Mouse (Mus musculus): ENCODE measurements around the gene Oma1. TPM values are rescaled to one million over a fixed set of nuclear protein-coding genes. Genes with fewer than 3 reads are reported as not detected.

Gene Oma1
- polyA plus RNA-seq, 1 experiment from 2014 or later: 12.1 TPM

- no peak overlapping the region for H3K4me3 ChIP-seq (ENCODE audit: low read depth, low read length)
- no peaks in the 10 kb centered on the region for H3K4me1 ChIP-seq (ENCODE audit: control insufficient read depth, insufficient read depth, low read length)
- no peaks in the 10 kb centered on the region for H3K36me3 ChIP-seq (ENCODE audit: control insufficient read depth, insufficient read depth, low read length)
- no peak overlapping the region for H3K27ac ChIP-seq (ENCODE audit: low read depth, low read length)
- H3K4me2 ChIP-seq (ENCODE audit: low read length): no peak overlapping the region
- no peaks in the 10 kb centered on the region for H3K27me3 ChIP-seq (replicated peaks; ENCODE audit: control insufficient read depth, insufficient read depth, low read length)
- H3K9ac ChIP-seq (ENCODE audit: low read length): no peak overlapping the region
- peak; percentile 52; the same call in 1 of the 2 replicates for ATAC-seq
- no peaks in the 10 kb centered on the region for H3K9me3 ChIP-seq (replicated peaks; ENCODE audit: control insufficient read depth, low read length)
- WGBS: 25% methylated on average over 2 of the region's 2 CpGs
- peak; percentile 85 for DNase-seq (ENCODE audit: low spot score)
Observed at GRCm38 (mm10) chr4:103346058-103346457, 32.4 kb downstream of the Oma1 start.

GRCm38 (mm10) chr4:103346849-103347248, 33.2 kb downstream of the Oma1 start:
- H3K4me2 ChIP-seq (ENCODE audit: low read length): no peak overlapping the region
- no peak overlapping the region for H3K9ac ChIP-seq (ENCODE audit: low read length)
- H3K4me1 ChIP-seq (ENCODE audit: control insufficient read depth, insufficient read depth, low read length): no peaks in the 10 kb centered on the region
- no peak overlapping the region for H3K4me3 ChIP-seq (ENCODE audit: low read depth, low read length)
- no peaks in the 10 kb centered on the region for H3K27me3 ChIP-seq (replicated peaks; ENCODE audit: control insufficient read depth, insufficient read depth, low read length)
- H3K9me3 ChIP-seq (replicated peaks; ENCODE audit: control insufficient read depth, low read length): no peaks in the 10 kb centered on the region
- ATAC-seq: no peak
- WGBS: 31% methylated on average over 5 of the region's 5 CpGs
- DNase-seq (ENCODE audit: low spot score): no peak
- H3K27ac ChIP-seq (ENCODE audit: low read depth, low read length): no peak overlapping the region
- H3K36me3 ChIP-seq (ENCODE audit: control insufficient read depth, insufficient read depth, low read length): no peaks in the 10 kb centered on the region

GRCm38 (mm10) chr4:103349219-103349618, 35.6 kb downstream of the Oma1 start:
- 89% methylated on average over 4 of the region's 4 CpGs for WGBS
- H3K36me3 ChIP-seq (ENCODE audit: control insufficient read depth, insufficient read depth, low read length): no peaks in the 10 kb centered on the region
- ATAC-seq: no peak
- no peak for DNase-seq (ENCODE audit: low spot score)
- H3K4me1 ChIP-seq (ENCODE audit: control insufficient read depth, insufficient read depth, low read length): no peaks in the 10 kb centered on the region
- H3K4me2 ChIP-seq (ENCODE audit: low read length): no peak overlapping the region
- no peak overlapping the region for H3K9ac ChIP-seq (ENCODE audit: low read length)
- no peak overlapping the region for H3K27ac ChIP-seq (ENCODE audit: low read depth, low read length)
- H3K4me3 ChIP-seq (ENCODE audit: low read depth, low read length): no peak overlapping the region
- H3K9me3 ChIP-seq (replicated peaks; ENCODE audit: control insufficient read depth, low read length): no peaks in the 10 kb centered on the region
- no peaks in the 10 kb centered on the region for H3K27me3 ChIP-seq (replicated peaks; ENCODE audit: control insufficient read depth, insufficient read depth, low read length)

GRCm38 (mm10) chr4:103352926-103353325, 39.3 kb downstream of the Oma1 start:
- Histone ChIP-seq H3K4me2 (ENCODE audit: low read length) (no peak overlapping the region), H3K27me3 (replicated peaks; ENCODE audit: control insufficient read depth, insufficient read depth, low read length) (no peaks in the 10 kb centered on the region), H3K4me1 (ENCODE audit: control insufficient read depth, insufficient read depth, low read length) (no peaks in the 10 kb centered on the region), H3K9ac (ENCODE audit: low read length) (no peak overlapping the region), H3K4me3 (ENCODE audit: low read depth, low read length) (no peak overlapping the region), H3K27ac (ENCODE audit: low read depth, low read length) (no peak overlapping the region), H3K9me3 (replicated peaks; ENCODE audit: control insufficient read depth, low read length) (no peaks in the 10 kb centered on the region), H3K36me3 (ENCODE audit: control insufficient read depth, insufficient read depth, low read length) (no peaks in the 10 kb centered on the region)
- 46% methylated on average over 5 of the region's 5 CpGs for WGBS
- DNase-seq (ENCODE audit: low spot score) (peak; percentile 16), ATAC-seq (no peak)

GRCm38 (mm10) chr4:103357457-103357856, 43.8 kb downstream of the Oma1 start:
- no peak overlapping the region for H3K9ac ChIP-seq (ENCODE audit: low read length)
- no peak overlapping the region for H3K27ac ChIP-seq (ENCODE audit: low read depth, low read length)
- peak; percentile 31 for DNase-seq (ENCODE audit: low spot score)
- no peaks in the 10 kb centered on the region for H3K27me3 ChIP-seq (replicated peaks; ENCODE audit: control insufficient read depth, insufficient read depth, low read length)
- no peak for ATAC-seq
- no peak overlapping the region for H3K4me2 ChIP-seq (ENCODE audit: low read length)
- H3K4me3 ChIP-seq (ENCODE audit: low read depth, low read length): no peak overlapping the region
- WGBS: 90% methylated on average over 3 of the region's 3 CpGs
- no peaks in the 10 kb centered on the region for H3K4me1 ChIP-seq (ENCODE audit: control insufficient read depth, insufficient read depth, low read length)
- no peaks in the 10 kb centered on the region for H3K9me3 ChIP-seq (replicated peaks; ENCODE audit: control insufficient read depth, low read length)
- no peaks in the 10 kb centered on the region for H3K36me3 ChIP-seq (ENCODE audit: control insufficient read depth, insufficient read depth, low read length)

GRCm38 (mm10) chr4:103358941-103359448, 45.4 kb downstream of the Oma1 start:
- H3K9ac ChIP-seq (ENCODE audit: low read length): no peak overlapping the region
- H3K4me2 ChIP-seq (ENCODE audit: low read length): no peak overlapping the region
- no peaks in the 10 kb centered on the region for H3K36me3 ChIP-seq (ENCODE audit: control insufficient read depth, insufficient read depth, low read length)
- no peaks in the 10 kb centered on the region for H3K4me1 ChIP-seq (ENCODE audit: control insufficient read depth, insufficient read depth, low read length)
- ATAC-seq (no peak), DNase-seq (ENCODE audit: low spot score) (no peak)
- no peak overlapping the region for H3K4me3 ChIP-seq (ENCODE audit: low read depth, low read length)
- H3K27me3 ChIP-seq (replicated peaks; ENCODE audit: control insufficient read depth, insufficient read depth, low read length): no peaks in the 10 kb centered on the region
- H3K9me3 ChIP-seq (replicated peaks; ENCODE audit: control insufficient read depth, low read length): no peaks in the 10 kb centered on the region
- H3K27ac ChIP-seq (ENCODE audit: low read depth, low read length): no peak overlapping the region
- WGBS: 89% methylated on average over 9 of the region's 9 CpGs

GRCm38 (mm10) chr4:103382171-103382570, 68.6 kb downstream of the Oma1 start:
- Histone ChIP-seq H3K36me3 (ENCODE audit: control insufficient read depth, insufficient read depth, low read length) (no peaks in the 10 kb centered on the region), H3K4me3 (ENCODE audit: low read depth, low read length) (no peak overlapping the region), H3K9ac (ENCODE audit: low read length) (no peak overlapping the region), H3K9me3 (replicated peaks; ENCODE audit: control insufficient read depth, low read length) (no peaks in the 10 kb centered on the region), H3K27ac (ENCODE audit: low read depth, low read length) (no peak overlapping the region), H3K4me1 (ENCODE audit: control insufficient read depth, insufficient read depth, low read length) (no peaks in the 10 kb centered on the region), H3K4me2 (ENCODE audit: low read length) (no peak overlapping the region), H3K27me3 (replicated peaks; ENCODE audit: control insufficient read depth, insufficient read depth, low read length) (no peaks in the 10 kb centered on the region)
- no peak for DNase-seq (ENCODE audit: low spot score)
- WGBS: 95% methylated on average over 5 of the region's 5 CpGs
- no peak for ATAC-seq

GRCm38 (mm10) chr4:103385031-103385430, 71.4 kb downstream of the Oma1 start:
- 75% methylated on average over 4 of the region's 4 CpGs for WGBS

GRCm38 (mm10) chr4:103385835-103386787, 72.5 kb downstream of the Oma1 start:
- H3K4me2 ChIP-seq (ENCODE audit: low read length): no peak overlapping the region
- ATAC-seq: no peak
- H3K9ac ChIP-seq (ENCODE audit: low read length): no peak overlapping the region
- no peak overlapping the region for H3K4me3 ChIP-seq (ENCODE audit: low read depth, low read length)
- H3K36me3 ChIP-seq (ENCODE audit: control insufficient read depth, insufficient read depth, low read length): no peaks in the 10 kb centered on the region
- H3K27ac ChIP-seq (ENCODE audit: low read depth, low read length): no peak overlapping the region
- no peaks in the 10 kb centered on the region for H3K27me3 ChIP-seq (replicated peaks; ENCODE audit: control insufficient read depth, insufficient read depth, low read length)
- H3K9me3 ChIP-seq (replicated peaks; ENCODE audit: control insufficient read depth, low read length): no peaks in the 10 kb centered on the region
- no peak for DNase-seq (ENCODE audit: low spot score)
- peaks cover 6% of the 10 kb centered on the region; the same call in 1 of the 2 replicates for H3K4me1 ChIP-seq (ENCODE audit: control insufficient read depth, insufficient read depth, low read length)
- WGBS: 85% methylated on average over 4 of the region's 4 CpGs

More at GRCm38 (mm10) chr4:103385031-103385430, 71.4 kb downstream of the Oma1 start:
- Histone ChIP-seq H3K27ac (ENCODE audit: low read depth, low read length) (no peak overlapping the region), H3K9ac (ENCODE audit: low read length) (no peak overlapping the region), H3K36me3 (ENCODE audit: control insufficient read depth, insufficient read depth, low read length) (no peaks in the 10 kb centered on the region), H3K27me3 (replicated peaks; ENCODE audit: control insufficient read depth, insufficient read depth, low read length) (no peaks in the 10 kb centered on the region), H3K9me3 (replicated peaks; ENCODE audit: control insufficient read depth, low read length) (no peaks in the 10 kb centered on the region), H3K4me3 (ENCODE audit: low read depth, low read length) (no peak overlapping the region), H3K4me2 (ENCODE audit: low read length) (no peak overlapping the region), H3K4me1 (ENCODE audit: control insufficient read depth, insufficient read depth, low read length) (peaks cover 6% of the 10 kb centered on the region; the same call in 1 of the 2 replicates)
- no peak for ATAC-seq
- DNase-seq (ENCODE audit: low spot score): no peak
